8 mouse cellular contexts compared by ENCODE assay signal in the genomic region with DNA sequence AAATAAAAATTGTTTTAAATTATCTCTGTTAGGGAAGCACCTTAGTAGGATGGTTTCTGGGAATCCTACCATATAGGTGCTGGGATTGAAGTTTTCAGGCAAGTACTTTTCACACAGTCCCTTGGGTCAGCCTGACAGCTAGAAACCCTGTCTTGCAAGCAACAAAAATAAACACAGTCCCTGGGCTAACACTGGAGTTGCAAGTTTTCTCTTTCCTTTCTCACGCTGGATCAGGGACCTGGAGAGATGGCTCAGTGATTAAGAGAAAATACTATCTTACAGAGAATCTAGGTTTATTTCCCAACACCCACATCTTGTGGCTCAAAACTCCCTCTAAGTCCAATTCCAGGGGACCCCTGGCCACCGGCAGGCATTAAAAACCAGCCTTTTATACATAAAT. TPM values are rescaled to one million over a fixed set of nuclear protein-coding genes. Genes with fewer than 3 reads are reported as not detected.
DNase-seq lines count a peak whose midpoint lies in the region; ATAC-seq and TF ChIP-seq lines count a peak whose summit lies in the region.

No protein-coding gene starts in this region.

- H3K9ac ChIP-seq in heart, embryonic 12.5 days: peak overlapping the region; percentile 47
- H3K9ac ChIP-seq in embryonic facial prominence, embryonic 12.5 days: no peak overlapping the region
- H3K9ac ChIP-seq in limb, embryonic 13.5 days: no peak overlapping the region

- H3K9me3 ChIP-seq in heart, embryonic 12.5 days (replicated peaks): no peaks in the 10 kb centered on the region
- H3K9me3 ChIP-seq in embryonic facial prominence, embryonic 12.5 days: no peaks in the 10 kb centered on the region
- no peaks in the 10 kb centered on the region for H3K9me3 ChIP-seq in limb, embryonic 13.5 days

- no peak for DNase-seq in heart, postnatal 36 days
- DNase-seq in left cerebral cortex, adult 2 months (ENCODE audit: extremely low spot score in 1 of 2, low spot score in 2 of 2): no peak
- DNase-seq in left cerebral cortex, postnatal 10 days (ENCODE audit: extremely low spot score in 1 of 2, low spot score in 2 of 2): no peak
- no peak for DNase-seq in T-cell, adult 2 months (ENCODE audit: low spot score)

- WGBS in heart, embryonic 12.5 days: 27% methylated on average over 2 of the region's 2 CpGs
- 26% methylated on average over 2 of the region's 2 CpGs for WGBS in embryonic facial prominence, embryonic 12.5 days
- WGBS in limb, embryonic 13.5 days: 24% methylated on average over 2 of the region's 2 CpGs

- H3K36me3 ChIP-seq in heart, embryonic 12.5 days: peaks cover 39% of the 10 kb centered on the region
- peaks cover 34% of the 10 kb centered on the region for H3K36me3 ChIP-seq in embryonic facial prominence, embryonic 12.5 days
- H3K36me3 ChIP-seq in limb, embryonic 13.5 days: peaks cover 43% of the 10 kb centered on the region

- H3K4me2 ChIP-seq in heart, embryonic 12.5 days: peak overlapping the region; percentile 26
- H3K4me2 ChIP-seq in embryonic facial prominence, embryonic 12.5 days (replicated peaks): no peak overlapping the region
- H3K4me2 ChIP-seq in limb, embryonic 13.5 days (replicated peaks): 0 out of 2 replicates have a peak overlapping the region, but pooled peaks have one; percentile 9

- TF ChIP-seq CTCF in left cerebral cortex, adult 2 months (IDR thresholded peaks at IDR 0.05): no peak

- ATAC-seq in heart, embryonic 12.5 days (ENCODE audit: insufficient number of reproducible peaks, low FRiP score): no peak
- ATAC-seq in embryonic facial prominence, embryonic 12.5 days (ENCODE audit: insufficient number of reproducible peaks, insufficient read depth, low FRiP score, low TSS enrichment): no peak
- no peak for ATAC-seq in limb, embryonic 13.5 days (ENCODE audit: low FRiP score, low read depth)
- no peak for ATAC-seq in CD4-positive, CD25-positive, alpha-beta regulatory T cell, adult 4 months

- H3K4me3 ChIP-seq in heart, embryonic 12.5 days: no peak overlapping the region
- no peak overlapping the region for H3K4me3 ChIP-seq in left cerebral cortex, adult 2 months
- H3K4me3 ChIP-seq in embryonic facial prominence, embryonic 12.5 days: no peak overlapping the region
- H3K4me3 ChIP-seq in limb, embryonic 13.5 days: no peak overlapping the region

- peaks cover 66% of the 10 kb centered on the region for H3K4me1 ChIP-seq in heart, embryonic 12.5 days (replicated peaks)
- H3K4me1 ChIP-seq in embryonic facial prominence, embryonic 12.5 days: peaks cover 22% of the 10 kb centered on the region
- peaks cover 44% of the 10 kb centered on the region for H3K4me1 ChIP-seq in limb, embryonic 13.5 days

- H3K27ac ChIP-seq in heart, embryonic 12.5 days (ENCODE audit: poor library complexity, severe bottlenecking): peak overlapping the region; percentile 98
- peak overlapping the region; percentile 69 for H3K27ac ChIP-seq in left cerebral cortex, adult 2 months
- H3K27ac ChIP-seq in embryonic facial prominence, embryonic 12.5 days: peak overlapping the region; percentile 59; the same call in 1 of the 2 replicates
- peak overlapping the region; percentile 53 for H3K27ac ChIP-seq in limb, embryonic 13.5 days

- intact Hi-C loops in heart, postnatal 36 days (cut with DNase I): loop anchor here (2.0 kb wide), 1 partner anchor 14 kb away; no protein-coding TSS in a partner anchor
- intact Hi-C loops in left cerebral cortex, adult 2 months (cut with DNase I): no loop called here
- intact Hi-C loops in left cerebral cortex, postnatal 10 days (cut with DNase I): loop anchor here (5.0 kb wide), 1 partner anchor 45 kb away; the partner anchor contains the start of genes 1700088E04Rik and Polr2f

- H3K27me3 ChIP-seq in heart, embryonic 12.5 days (replicated peaks): no peaks in the 10 kb centered on the region
- no peaks in the 10 kb centered on the region for H3K27me3 ChIP-seq in embryonic facial prominence, embryonic 12.5 days
- H3K27me3 ChIP-seq in limb, embryonic 13.5 days: no peaks in the 10 kb centered on the region

RNA-seq across cellular contexts. Expression of gene Micall1, which starts 11.6 kb away (rescaled TPM):
- 24.2 and 24.3 TPM in 2 replicates for polyA plus RNA-seq in heart, embryonic 12.5 days (2016; fragmentation: Nextera tagmentation; extraction: Ambion mirVana)
- total RNA-seq in heart, postnatal 36 days (2021): 10 to 100 TPM; 39.0 to 50.1 TPM
- 10 to 100 TPM; 22.8 to 23.2 TPM for total RNA-seq in left cerebral cortex, adult 2 months (2021)
- 10 to 100 TPM; 31.4 to 34.0 TPM for total RNA-seq in left cerebral cortex, postnatal 10 days (2021)
- polyA plus RNA-seq in embryonic facial prominence, embryonic 12.5 days (2016; fragmentation: Nextera tagmentation; extraction: Ambion mirVana): 12.0 and 12.6 TPM in 2 replicates
- 8.9 and 10.6 TPM in 2 replicates for polyA plus RNA-seq in limb, embryonic 13.5 days (2015; fragmentation: Nextera tagmentation; extraction: Ambion mirVana)
- polyA plus RNA-seq in CD4-positive, CD25-positive, alpha-beta regulatory T cell, adult 4 months (2017; shearing (Covaris generic)): 10 to 100 TPM; 11.8 to 22.1 TPM

RNA-seq across cellular contexts. Expression of gene Eif3l, which starts 22.2 kb away (rescaled TPM):
- 165 TPM in 2 replicates for polyA plus RNA-seq in heart, embryonic 12.5 days (2016; fragmentation: Nextera tagmentation; extraction: Ambion mirVana)
- 10 to 100 TPM; 71.6 to 72.7 TPM for total RNA-seq in heart, postnatal 36 days (2021)
- 10 to 100 TPM; 62.5 to 66.6 TPM for total RNA-seq in left cerebral cortex, adult 2 months (2021)
- 100 to 1,000 TPM in 1 of 2 experiments, 10 to 100 TPM in 1; 95.5 to 100 TPM for total RNA-seq in left cerebral cortex, postnatal 10 days (2021)
- polyA plus RNA-seq in embryonic facial prominence, embryonic 12.5 days (2016; fragmentation: Nextera tagmentation; extraction: Ambion mirVana): 229 and 235 TPM in 2 replicates
- 221 and 229 TPM in 2 replicates for polyA plus RNA-seq in limb, embryonic 13.5 days (2015; fragmentation: Nextera tagmentation; extraction: Ambion mirVana)
- 100 to 1,000 TPM; 224 to 263 TPM for polyA plus RNA-seq in CD4-positive, CD25-positive, alpha-beta regulatory T cell, adult 4 months (2017; shearing (Covaris generic))

RNA-seq across cellular contexts. Expression of gene Ankrd54, which starts 34.4 kb away (rescaled TPM):
- 29.0 and 30.0 TPM in 2 replicates for polyA plus RNA-seq in heart, embryonic 12.5 days (2016; fragmentation: Nextera tagmentation; extraction: Ambion mirVana)
- total RNA-seq in heart, postnatal 36 days (2021): 1 to 10 TPM; 7.7 to 8.1 TPM
- total RNA-seq in left cerebral cortex, adult 2 months (2021): 10 to 100 TPM; 19.7 to 19.8 TPM
- total RNA-seq in left cerebral cortex, postnatal 10 days (2021): 10 to 100 TPM; 17.9 to 20.1 TPM
- polyA plus RNA-seq in embryonic facial prominence, embryonic 12.5 days (2016; fragmentation: Nextera tagmentation; extraction: Ambion mirVana): 55.9 and 65.5 TPM in 2 replicates
- 51.9 and 52.8 TPM in 2 replicates for polyA plus RNA-seq in limb, embryonic 13.5 days (2015; fragmentation: Nextera tagmentation; extraction: Ambion mirVana)
- polyA plus RNA-seq in CD4-positive, CD25-positive, alpha-beta regulatory T cell, adult 4 months (2017; shearing (Covaris generic)): 1 to 10 TPM; 3.5 to 9.6 TPM

RNA-seq across cellular contexts. Expression of gene Polr2f, which starts 43.7 kb away (rescaled TPM):
- polyA plus RNA-seq in heart, embryonic 12.5 days (2016; fragmentation: Nextera tagmentation; extraction: Ambion mirVana): 265 and 289 TPM in 2 replicates
- total RNA-seq in heart, postnatal 36 days (2021): 100 to 1,000 TPM; 132 to 146 TPM
- total RNA-seq in left cerebral cortex, adult 2 months (2021): 100 to 1,000 TPM; 100 to 103 TPM
- total RNA-seq in left cerebral cortex, postnatal 10 days (2021): 100 to 1,000 TPM; 123 to 124 TPM
- polyA plus RNA-seq in embryonic facial prominence, embryonic 12.5 days (2016; fragmentation: Nextera tagmentation; extraction: Ambion mirVana): 359 and 385 TPM in 2 replicates
- polyA plus RNA-seq in limb, embryonic 13.5 days (2015; fragmentation: Nextera tagmentation; extraction: Ambion mirVana): 293 and 294 TPM in 2 replicates
- polyA plus RNA-seq in CD4-positive, CD25-positive, alpha-beta regulatory T cell, adult 4 months (2017; shearing (Covaris generic)): 100 to 1,000 TPM in 1 of 2 experiments, 10 to 100 TPM in 1; 92.3 to 119 TPM

RNA-seq across cellular contexts. Expression of gene 1700088E04Rik, which starts 43.9 kb away (rescaled TPM):
- 6.3 and 6.6 TPM in 2 replicates for polyA plus RNA-seq in heart, embryonic 12.5 days (2016; fragmentation: Nextera tagmentation; extraction: Ambion mirVana)
- 1 to 10 TPM; 1.3 to 2.8 TPM for total RNA-seq in heart, postnatal 36 days (2021)
- total RNA-seq in left cerebral cortex, adult 2 months (2021): 10 to 100 TPM; 12.0 to 12.9 TPM
- total RNA-seq in left cerebral cortex, postnatal 10 days (2021): 10 to 100 TPM; 12.2 to 16.5 TPM
- 7.3 and 7.4 TPM in 2 replicates for polyA plus RNA-seq in embryonic facial prominence, embryonic 12.5 days (2016; fragmentation: Nextera tagmentation; extraction: Ambion mirVana)
- polyA plus RNA-seq in limb, embryonic 13.5 days (2015; fragmentation: Nextera tagmentation; extraction: Ambion mirVana): 5.6 and 7.5 TPM in 2 replicates
- 10 to 100 TPM in 1 of 2 experiments, 1 to 10 TPM in 1; 4.1 to 10.1 TPM for polyA plus RNA-seq in CD4-positive, CD25-positive, alpha-beta regulatory T cell, adult 4 months (2017; shearing (Covaris generic))
